Mouse (Mus musculus): ENCODE data around the gene Nfkbil1.

DNA sequence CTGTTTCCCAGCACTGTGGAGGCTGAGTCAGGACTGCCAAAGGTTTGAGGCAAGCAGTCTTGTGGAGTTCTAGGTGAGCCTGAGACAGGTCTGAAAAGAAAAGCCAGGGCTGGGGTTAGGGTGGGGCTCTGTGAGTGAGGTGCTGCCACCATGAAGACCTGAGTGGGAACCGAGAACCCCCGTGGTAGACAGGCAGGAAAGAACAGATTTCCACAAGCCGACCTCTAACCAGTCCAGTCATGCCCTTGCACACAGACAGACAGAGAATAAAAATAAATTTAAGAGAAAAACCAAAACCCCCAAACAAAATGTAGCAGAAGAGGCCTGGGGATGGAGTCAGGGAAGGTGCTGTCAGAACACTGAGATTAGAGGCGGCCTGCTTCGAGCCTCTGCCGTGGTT lies 60.2 kb downstream of the Nfkbil1 start:
- TF ChIP-seq CTCF (IDR thresholded peaks at IDR 0.05; ENCODE audit: low read depth, low read length) (no peak), POLR2A (IDR thresholded peaks at IDR 0.05; ENCODE audit: insufficient read depth, low read length) (no peak)
